Mouse (Mus musculus): ENCODE results near the gene Tmem132d.
"Not testable (repeated sequence)": the region's sequence is repeated elsewhere in the genome, so short reads cannot be mapped to it uniquely, and the experiment has no call there.

Gene Tmem132d

DNA sequence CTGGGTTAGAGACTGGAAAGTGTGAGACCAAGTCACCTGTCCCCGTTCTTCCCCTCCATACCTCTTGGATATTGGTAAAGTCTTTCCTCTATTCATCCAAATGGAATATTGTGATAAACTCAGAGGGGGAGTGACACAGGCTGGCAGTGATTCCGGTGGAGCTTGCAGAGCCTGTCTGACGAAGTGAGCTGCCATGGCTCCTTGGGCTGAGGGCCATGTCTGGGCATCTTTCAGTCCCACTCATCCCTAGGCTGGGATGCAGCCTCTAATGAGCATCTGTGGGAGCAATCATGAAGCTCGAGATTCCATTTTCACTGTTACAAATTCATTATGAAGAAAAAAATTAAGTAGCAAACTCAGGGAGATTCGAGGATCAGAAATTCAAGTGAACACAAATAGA, 332.5 kb downstream of the Tmem132d start:
- no peak for DNase-seq (ENCODE audit: low read depth, low spot score)

DNA sequence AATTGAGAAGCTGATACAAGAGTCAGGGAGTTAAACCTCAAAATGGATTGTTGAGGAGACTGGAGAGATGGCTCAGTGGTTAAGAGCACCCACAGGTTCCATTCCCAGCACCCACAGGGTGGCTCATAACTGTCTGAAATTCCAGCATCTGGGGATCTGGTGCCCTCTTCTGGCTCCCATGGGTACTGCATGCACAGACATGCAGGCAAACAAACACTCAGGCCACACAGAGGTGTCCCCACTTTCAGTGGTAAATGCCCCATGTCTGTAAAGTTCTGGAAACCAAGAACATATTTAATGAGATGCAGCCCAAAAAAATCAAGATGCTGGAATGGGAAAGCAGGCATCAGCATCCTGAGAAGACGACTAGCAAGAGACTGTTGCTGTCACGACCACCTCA, 333.4 kb downstream of the Tmem132d start:
- no peak for DNase-seq (ENCODE audit: low read depth, low spot score)

DNA sequence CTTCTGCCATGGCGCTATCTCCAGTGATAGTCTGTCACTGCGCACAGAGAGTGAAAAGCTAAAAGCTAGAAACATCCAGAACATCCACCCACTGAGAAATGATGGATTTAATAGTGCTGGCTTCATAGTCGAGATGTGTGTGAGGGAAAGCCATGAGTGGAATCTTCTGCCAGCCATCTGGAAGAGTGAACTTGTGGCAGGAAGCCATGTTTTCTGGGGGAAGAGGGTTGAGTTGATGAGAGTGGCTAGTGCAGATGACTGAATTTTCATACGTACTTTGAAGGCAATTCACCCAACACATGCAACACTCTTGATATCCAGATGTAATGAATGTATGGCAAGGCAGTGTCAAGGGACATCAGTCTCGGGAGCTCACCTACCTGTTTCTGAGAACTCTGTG, 342.3 kb downstream of the Tmem132d start:
- no peak for DNase-seq (ENCODE audit: low read depth, low spot score)

GRCm38 (mm10) chr5:128075456-128075855, 357.4 kb downstream of the Tmem132d start:
- no peak for DNase-seq (ENCODE audit: low read depth, low spot score)

GRCm38 (mm10) chr5:128072616-128073015, 360.3 kb downstream of the Tmem132d start:
- DNase-seq (ENCODE audit: low read depth, low spot score) = peak; percentile 34

DNA sequence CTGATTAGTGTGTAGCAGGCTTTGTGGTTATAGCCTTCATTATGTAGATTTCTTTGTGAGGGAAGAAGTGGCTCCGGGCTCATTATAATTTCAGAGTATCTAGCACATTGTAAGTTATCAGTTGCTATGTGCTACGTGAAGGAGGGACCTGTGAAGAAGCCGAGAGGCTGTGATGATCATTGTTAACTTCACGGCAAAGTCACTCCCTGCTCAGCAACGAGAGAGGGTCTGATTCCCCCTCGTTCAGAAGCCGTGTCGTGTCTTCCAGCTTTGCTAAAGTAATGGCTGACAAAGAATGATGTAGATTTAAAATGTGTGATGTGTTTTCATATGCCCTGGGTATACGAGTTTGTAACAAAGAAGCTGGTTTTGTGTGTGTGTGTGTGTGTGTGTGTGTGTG, 391.1 kb downstream of the Tmem132d start:
- no peak for DNase-seq (ENCODE audit: low read depth, low spot score)

- no peak for DNase-seq (ENCODE audit: low read depth, low spot score)
These were observed 392.8 kb downstream of the Tmem132d start for GRCm38 (mm10) chr5:128040036-128040435.

- no peak for DNase-seq (ENCODE audit: low read depth, low spot score)
These were observed 405.8 kb downstream of the Tmem132d start for GRCm38 (mm10) chr5:128027076-128027475.

DNA sequence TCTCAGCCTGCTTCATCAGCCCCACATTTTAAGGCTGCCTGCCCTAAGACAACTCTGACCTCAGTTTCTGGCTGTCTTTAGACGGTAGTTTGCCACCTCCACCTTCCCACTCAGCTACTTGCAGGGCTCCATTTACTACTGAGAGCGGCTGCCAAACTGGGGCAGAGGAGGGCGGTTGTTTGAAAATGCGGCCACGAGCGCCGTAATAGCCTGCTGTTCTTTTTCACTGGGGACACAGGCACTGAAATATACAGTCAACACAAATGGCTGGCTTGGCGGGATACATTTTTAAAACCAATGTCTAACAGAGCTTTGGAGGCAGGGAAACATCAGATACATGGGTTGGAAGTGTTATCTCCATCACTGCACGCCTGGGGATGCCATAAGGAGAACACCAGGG, 428.2 kb downstream of the Tmem132d start:
- DNase-seq (ENCODE audit: low read depth, low spot score) = no peak

DNA sequence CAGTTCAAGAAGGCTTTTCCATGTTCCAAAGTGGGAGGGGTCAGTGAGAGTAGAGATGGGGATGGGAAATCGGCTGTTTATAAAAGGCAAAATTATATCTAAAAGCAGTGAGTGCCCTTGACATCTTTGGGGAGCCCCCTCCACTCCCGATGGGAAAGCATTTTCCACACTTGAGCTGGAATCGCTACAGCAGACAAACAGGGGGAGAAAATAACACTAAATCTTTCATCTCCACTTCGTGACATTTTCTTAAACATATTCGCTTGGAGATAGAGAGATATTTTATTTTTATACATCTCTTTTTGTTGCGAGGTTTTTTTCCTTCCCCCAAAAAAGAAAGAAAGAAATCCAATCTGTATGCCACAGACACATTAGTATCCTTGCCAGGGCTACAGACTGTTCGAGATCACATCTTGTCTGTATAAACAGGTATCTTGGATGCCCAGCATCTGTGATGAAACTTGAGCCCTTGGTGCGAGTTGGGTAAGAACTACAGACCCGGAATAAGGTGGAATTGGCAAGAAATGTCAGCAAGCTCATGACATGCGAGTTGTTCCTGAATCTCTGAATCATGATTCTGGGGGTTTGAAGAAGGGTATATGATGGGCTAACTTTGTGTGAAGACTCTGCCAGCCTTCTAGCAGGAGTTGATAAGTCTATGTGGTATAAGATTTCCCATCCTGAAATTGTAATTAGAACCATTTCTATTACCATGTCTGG, 436.2 kb downstream of the Tmem132d start:
- DNase-seq (ENCODE audit: low read depth, low spot score) = no peak

GRCm38 (mm10) chr5:127993460-127993859, 439.4 kb downstream of the Tmem132d start:
- no peak for DNase-seq (ENCODE audit: low read depth, low spot score)

DNA sequence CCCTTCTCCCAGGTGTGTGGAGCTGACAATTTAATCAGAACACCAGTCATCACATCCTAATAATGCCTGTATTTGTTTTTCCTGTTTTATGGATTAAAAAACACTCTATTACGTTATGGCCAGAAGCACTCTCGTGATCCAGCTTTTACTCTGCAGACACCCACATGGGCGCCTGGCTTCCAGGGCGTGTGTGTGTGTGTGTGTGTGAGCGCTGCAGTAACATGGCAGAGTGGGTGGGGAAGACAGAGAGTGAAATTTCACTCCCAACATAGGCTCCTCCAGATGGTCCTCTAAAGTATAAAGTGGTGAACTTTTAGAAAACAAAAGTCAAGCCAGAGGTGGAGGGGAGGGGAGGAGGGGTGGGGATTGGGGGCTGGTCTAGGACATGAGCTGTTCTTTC, 442.1 kb downstream of the Tmem132d start:
- no peak for DNase-seq (ENCODE audit: low read depth, low spot score)

DNA sequence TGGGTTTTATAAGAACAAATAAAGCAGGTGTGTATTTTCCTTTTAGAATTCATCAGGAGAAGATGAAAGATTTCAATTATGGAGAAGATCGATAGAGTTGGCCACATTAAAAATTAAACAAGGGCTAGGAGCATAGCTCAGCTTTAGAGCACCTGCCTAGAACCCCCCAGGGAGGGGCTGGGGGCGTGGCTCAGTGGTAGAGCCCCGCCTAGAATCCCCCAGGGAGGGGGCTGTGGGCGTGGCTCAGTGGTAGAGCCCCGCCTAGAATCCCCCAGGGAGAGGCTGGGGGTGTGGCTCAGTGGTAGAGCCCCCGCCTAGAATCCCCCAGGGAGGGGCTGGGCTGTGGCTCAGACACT, 452.9 kb downstream of the Tmem132d start:
- DNase-seq (ENCODE audit: low read depth, low spot score) = not testable (repeated sequence)

- DNase-seq (ENCODE audit: low read depth, low spot score) = peak; percentile 23
These were observed 453.4 kb downstream of the Tmem132d start for GRCm38 (mm10) chr5:127979329-127980002.

- DNase-seq (ENCODE audit: low read depth, low spot score) = no peak
These were observed 456.2 kb downstream of the Tmem132d start for GRCm38 (mm10) chr5:127976661-127977060.

GRCm38 (mm10) chr5:127965700-127966099, 467.2 kb downstream of the Tmem132d start:
- DNase-seq (ENCODE audit: low read depth, low spot score) = no peak

GRCm38 (mm10) chr5:127962656-127963055, 470.2 kb downstream of the Tmem132d start:
- DNase-seq (ENCODE audit: low read depth, low spot score) = no peak

DNA sequence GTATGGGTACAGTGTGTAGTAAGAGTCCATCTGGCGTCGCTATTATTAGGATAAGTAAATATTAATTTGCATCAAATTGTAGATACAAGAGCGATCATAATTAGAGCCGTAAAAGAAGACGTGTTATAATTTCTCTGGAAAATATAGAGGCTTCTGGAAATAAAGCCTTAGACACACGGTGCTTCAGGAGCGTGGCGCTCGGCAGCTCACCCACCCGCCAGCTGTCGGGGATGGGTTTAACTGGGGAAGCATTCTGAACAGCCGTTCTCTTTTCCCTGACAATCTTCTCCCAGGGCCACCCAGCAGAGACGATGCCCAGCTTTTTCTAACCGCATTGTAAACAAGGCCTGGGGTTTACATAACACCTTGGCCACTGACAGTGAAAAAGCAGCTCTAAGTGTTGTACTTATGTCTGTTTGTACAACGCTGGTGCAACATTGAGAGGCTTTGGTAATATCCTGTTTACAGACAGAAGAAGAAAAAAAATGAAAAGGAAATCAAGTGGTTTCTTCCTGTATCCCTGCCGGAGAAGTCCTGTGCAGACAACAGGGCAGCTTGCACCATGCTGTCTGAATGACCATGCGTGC, 476.3 kb downstream of the Tmem132d start:
- no peak for DNase-seq (ENCODE audit: low read depth, low spot score)

- no peak for DNase-seq (ENCODE audit: low read depth, low spot score)
These were observed 478.6 kb downstream of the Tmem132d start for GRCm38 (mm10) chr5:127954231-127954790.

GRCm38 (mm10) chr5:127952800-127953199, 480.1 kb downstream of the Tmem132d start:
- DNase-seq (ENCODE audit: low read depth, low spot score) = no peak

- DNase-seq (ENCODE audit: low read depth, low spot score) = no peak
These were observed 482.3 kb downstream of the Tmem132d start for GRCm38 (mm10) chr5:127950574-127950973.

DNA sequence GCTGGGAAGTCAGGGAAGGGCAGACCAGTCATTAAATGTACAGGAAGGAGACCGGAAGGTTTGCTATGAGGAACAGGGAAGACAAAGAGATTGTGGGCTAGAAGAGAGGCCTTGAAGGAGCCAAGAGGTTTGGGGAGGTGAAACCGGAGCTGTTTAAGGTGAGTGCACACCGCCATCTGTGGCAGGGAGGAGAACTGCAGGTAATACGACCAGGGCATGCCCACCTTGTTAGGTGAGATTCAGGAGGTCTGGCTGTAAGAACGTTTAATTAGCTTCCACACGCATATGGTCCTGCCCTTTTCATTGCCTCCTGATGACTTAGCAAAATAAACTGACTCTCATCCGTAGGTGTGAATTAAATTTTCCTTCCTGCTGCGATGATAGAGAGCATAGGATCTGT, 485.6 kb downstream of the Tmem132d start:
- DNase-seq (ENCODE audit: low read depth, low spot score) = peak; percentile 40

- not testable (repeated sequence) for DNase-seq (ENCODE audit: low read depth, low spot score)
These were observed 490.7 kb downstream of the Tmem132d start for GRCm38 (mm10) chr5:127942171-127942570.

All from mesoderm, embryonic 11.5 days (tissue).